Mouse (Mus musculus) heart, adult 8-10 months (tissue): Measurements from ENCODE around the gene Ikzf1. TPM values are rescaled to one million over a fixed set of nuclear protein-coding genes. Genes with fewer than 3 reads are reported as not detected.

Experiments
- DNase-seq: peaks from one replicate; pipeline ENCODE4 v3.0.0; 2022; ENCODE audit warnings: low spot score
- total RNA-seq, 4 experiments: library from RNA; stranded (reverse); gene quantifications; 2 replicates each; pipeline ENCODE4 v1.2.4; 2022

Ikzf1 gene
- total RNA-seq, 4 experiments from 2014 or later = 0.92 to 1.7 (median 1.4) TPM

GRCm38 (mm10) chr11:11690059-11690844 lies 5.4 kb downstream of the Ikzf1 start:
- DNase-seq = no peak

DNA sequence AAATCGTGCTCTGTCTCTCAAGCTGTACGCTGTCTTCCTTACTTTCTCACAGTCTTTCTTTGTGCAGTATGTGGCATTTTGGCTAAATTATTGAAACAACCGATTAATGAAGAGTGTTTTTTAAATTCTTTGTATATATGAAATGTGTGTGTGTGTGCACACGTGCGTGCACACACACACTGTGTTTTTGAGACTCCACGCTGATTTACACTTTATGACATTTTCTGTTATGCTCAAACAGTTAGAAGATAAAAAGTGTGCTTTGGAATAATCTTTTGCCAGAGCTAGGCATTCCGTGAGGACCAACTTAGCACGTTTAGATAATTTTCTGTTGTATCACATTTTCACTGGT lies 6.0 kb downstream of the Ikzf1 start:
- no peak for DNase-seq

GRCm38 (mm10) chr11:11691324-11692058 lies 6.7 kb downstream of the Ikzf1 start:
- no peak for DNase-seq

DNA sequence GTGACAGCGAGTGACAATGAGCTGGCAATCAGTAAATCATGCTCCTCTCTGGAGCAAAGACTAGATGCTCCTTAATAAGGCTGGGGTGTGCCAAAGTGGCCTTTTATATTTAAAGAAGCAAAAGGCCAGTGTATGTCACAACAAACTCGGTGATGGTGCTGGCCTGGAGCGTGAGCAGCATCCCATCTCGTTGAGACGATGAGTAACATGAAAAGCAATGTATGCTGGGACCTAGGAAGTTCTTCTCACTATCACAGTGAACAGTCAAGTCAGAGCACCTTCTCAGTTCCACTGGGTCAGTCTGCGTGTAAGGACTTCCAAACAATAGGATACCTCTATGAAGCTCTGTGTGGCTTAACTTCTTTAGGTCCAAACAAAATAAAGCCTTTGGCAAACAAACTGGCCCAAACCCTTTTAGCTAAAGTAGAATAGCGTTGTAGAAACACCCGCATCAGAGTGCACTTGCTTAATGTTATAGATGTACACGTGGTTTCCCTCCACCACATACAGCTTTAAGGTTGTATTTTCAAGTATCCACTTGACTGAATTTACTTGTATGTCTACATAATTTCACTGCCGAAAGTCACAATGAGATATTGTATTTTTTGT lies 7.9 kb downstream of the Ikzf1 start:
- DNase-seq = no peak

GRCm38 (mm10) chr11:11693446-11693845 lies 8.6 kb downstream of the Ikzf1 start:
- DNase-seq = no peak

DNA sequence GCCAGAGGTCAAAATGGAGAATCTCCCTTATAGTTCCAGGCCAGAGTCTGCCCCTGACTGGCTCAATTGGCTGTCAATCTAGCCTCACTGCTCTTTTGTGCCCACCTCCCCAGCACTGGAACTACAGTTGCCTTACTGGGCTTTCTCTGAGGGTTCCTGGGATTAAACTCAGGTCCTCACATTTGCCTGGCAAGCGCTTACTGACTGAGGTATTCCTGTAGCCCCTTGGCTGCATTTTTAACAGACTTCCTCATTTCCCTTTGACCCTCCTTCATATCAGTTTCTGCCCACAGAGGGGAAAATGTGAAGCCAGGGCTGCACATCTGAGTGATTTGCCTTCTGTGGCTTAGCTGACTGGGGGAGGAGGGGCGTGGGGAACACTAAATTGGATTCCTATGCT lies 9.3 kb downstream of the Ikzf1 start:
- no peak for DNase-seq

DNA sequence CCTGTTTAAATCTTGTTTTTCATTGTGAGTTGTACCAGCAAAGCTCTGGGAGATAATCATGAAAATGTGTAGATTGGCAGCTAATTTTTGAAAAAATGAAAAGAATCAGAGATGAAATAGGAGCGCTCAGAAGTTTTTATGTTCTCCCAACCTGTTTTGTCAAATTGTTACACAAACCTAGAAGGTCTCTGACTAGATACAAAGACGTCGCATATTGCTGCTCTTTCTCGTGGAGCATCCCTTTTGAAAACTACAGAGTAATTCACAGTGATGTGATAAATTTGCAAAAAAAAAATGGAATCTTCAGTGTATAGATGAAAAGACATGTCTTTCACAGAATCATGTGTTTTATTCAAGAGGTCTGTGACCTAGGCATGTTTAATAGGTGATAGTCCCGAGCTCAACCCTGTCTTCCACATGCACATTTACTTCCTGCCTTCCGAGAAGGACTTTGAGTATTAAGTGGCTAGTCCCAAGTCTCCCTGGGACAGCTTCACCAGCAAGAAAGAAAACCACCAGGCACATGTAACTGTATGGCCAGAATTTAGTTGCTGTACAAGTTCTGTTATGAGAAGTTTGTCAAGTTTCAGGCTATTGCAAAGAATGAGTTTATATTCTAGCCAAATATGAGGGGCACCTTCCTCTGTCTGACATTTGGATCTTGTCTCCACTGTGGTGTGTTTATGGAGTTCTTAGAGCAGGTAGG lies 9.8 kb downstream of the Ikzf1 start:
- DNase-seq = no peak

- DNase-seq = no peak
Observed at GRCm38 (mm10) chr11:11695211-11695887, 10.5 kb downstream of the Ikzf1 start.

DNA sequence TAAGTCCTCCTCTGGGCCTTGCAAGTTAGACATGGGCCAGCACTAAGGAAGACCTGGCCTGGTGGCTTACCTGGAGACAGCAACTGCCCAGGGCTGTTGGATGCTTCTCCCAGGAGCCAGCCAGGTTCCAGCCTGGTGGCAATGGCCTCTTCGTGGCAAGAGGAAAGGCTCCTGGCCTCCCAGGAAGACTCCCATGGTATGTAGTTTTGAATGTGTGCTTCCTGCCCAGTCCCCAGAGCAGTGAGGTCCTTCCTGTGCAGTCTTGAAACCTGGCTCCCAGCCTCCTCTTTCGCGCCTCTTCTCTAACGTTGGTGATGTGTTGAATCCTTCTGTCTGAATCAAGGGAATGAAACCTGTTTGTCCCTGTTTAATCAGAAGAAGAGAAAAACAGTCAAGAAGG lies 11.1 kb downstream of the Ikzf1 start:
- no peak for DNase-seq

DNA sequence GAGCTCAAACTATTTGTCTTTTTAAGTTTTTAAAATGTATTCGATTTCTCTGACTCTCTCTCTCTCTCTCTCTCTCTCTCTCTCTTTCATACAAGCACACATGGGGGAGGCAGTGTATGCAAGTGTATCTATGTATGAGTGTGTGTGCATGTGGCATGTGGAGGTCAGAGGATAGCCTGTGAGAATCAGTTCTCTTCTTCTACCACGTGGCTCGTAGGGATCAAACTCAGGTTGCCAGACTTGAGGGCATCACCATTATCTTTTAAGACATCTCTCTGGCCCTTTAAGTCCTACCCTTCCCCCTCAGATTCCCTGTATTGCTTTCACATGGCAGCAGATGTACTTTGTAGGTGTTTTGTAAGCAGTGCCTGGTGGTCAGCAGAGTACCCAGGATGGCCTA lies 12.0 kb downstream of the Ikzf1 start:
- no peak for DNase-seq

DNA sequence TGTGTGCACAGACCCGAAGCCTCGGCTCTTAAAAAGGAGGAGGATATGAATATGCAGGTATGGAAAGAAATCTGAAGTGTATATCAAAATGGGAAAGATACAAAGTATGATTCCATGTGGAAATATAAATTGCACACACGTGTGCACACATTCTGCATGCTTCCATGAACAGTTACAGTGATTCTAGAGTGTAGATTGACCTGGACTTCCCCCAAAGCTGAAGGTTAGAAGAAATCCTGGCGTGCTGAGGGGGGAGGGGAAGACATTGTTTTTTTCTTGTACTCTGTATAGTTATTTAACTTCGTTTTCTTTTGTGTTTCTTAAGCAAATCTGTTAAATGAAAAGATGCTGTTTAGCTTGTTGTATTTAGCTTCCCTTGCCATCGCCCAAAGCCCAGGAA lies 16.6 kb downstream of the Ikzf1 start:
- no peak for DNase-seq

DNA sequence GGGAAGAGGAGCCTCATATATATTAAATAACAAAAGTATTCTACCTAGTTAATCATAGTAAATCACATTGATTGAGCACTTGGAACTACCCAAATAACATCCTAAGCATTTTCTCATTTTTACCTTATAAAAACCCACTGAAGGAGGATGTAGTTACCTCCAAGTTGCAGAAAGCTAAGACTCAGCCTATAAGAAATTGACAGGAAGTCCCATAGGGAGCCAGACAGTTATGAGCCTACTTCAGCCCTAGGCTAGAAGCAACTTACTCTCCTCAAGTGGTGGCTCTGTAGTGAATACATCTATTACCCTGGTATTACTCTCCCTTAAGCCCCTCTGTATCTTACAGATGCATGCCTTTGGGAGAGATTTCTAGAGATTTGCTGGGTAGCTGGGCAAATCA lies 19.0 kb downstream of the Ikzf1 start:
- no peak for DNase-seq

GRCm38 (mm10) chr11:11708154-11708719 lies 23.4 kb downstream of the Ikzf1 start:
- DNase-seq = no peak

- no peak for DNase-seq
Observed at GRCm38 (mm10) chr11:11709311-11709710, 24.5 kb downstream of the Ikzf1 start.

DNA sequence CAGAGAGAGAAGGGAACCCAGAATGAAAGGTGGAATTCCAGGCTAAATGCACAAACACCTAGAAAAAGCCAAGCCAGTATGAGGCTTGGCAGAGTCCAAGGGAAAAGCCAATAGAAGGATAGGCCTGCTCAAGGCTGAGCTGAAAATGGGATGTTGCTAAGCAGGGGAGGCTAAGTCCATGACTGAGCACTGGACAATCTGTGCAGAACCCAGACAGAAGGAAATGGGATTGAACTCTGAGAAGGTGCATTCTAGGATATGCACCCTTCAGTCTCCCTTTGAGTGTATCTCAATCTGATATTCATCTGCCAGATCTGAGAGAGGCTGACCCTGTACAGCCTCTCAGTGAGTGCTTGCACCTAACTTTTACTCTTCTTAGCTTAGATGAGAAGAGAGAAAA lies 25.9 kb downstream of the Ikzf1 start:
- DNase-seq = no peak

GRCm38 (mm10) chr11:11711748-11712147 lies 26.9 kb downstream of the Ikzf1 start:
- DNase-seq = no peak

GRCm38 (mm10) chr11:11714676-11715075 lies 29.9 kb downstream of the Ikzf1 start:
- no peak for DNase-seq

DNA sequence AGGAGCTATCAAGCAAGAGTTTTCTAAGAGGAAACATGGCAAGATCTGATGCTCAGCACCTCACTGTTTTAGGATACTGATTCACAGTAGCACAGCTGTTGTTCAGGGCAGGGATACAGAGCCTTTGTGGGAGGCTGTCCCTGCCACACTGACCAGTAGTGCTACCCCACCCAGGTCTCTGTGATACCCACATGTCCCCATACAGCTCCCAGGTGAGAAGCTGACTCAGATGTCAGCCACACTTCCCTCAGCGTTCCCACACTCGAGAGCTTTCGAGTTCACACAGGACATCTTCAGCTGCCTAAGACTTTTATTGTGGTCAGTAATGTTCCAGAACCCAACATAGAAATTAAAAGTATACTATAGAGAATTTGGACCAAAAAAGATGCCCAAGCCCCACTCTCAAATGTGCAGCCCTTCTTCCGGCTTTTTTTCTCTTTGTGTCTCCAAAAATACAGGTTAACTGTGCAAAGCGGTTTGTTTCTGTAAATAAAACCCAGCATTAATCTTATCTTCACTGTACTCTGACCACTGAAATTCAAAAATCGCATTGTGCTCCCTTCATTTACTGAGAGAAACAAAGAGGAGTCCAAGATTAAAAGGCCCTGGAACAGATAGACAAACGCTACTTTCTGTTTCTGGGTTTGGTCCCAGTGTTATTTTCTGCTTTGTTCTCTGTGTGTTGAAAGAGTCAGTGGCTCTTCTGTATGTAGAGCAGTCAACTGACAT lies 31.3 kb downstream of the Ikzf1 start:
- DNase-seq = no peak

- no peak for DNase-seq
Observed at GRCm38 (mm10) chr11:11716692-11717037, 31.9 kb downstream of the Ikzf1 start.

- no peak for DNase-seq
Observed at GRCm38 (mm10) chr11:11717606-11718167, 32.9 kb downstream of the Ikzf1 start.
